Mouse (Mus musculus) fibroblast of lung, adult 2 months (primary cell): ENCODE data around the gene Pdlim1.
"Not testable (repeated sequence)": the region's sequence is repeated elsewhere in the genome, so short reads cannot be mapped to it uniquely, and the experiment has no call there.

Experiments used
- DNase-seq: peaks from one replicate; pipeline ENCODE4 v3.0.0-alpha.2; 2011; ENCODE audit warnings: low read depth

Pdlim1 gene

DNA sequence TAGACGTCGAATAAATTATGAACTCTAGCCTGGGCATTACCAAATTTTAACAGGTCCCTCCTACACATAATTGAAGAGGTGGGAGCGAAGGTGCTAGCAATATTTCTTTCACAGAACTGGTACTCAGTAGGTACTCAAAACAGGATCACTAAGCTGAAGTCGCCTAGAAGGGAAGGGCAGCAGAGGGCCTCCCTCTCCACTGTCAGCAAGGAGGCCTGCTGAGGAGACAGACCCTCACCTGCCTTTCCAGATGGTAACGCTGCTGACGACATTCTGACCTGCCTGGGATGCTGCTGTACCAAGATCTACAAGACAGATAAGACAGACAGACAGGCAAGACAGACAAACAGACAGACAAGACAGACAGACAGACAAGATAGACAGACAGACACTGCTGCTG lies 31.3 kb downstream of the Pdlim1 start:
- no peak for DNase-seq

- DNase-seq = no peak
These were observed 33.3 kb downstream of the Pdlim1 start for GRCm38 (mm10) chr19:40238175-40238850.

- DNase-seq = no peak
These were observed 39.1 kb downstream of the Pdlim1 start for GRCm38 (mm10) chr19:40232560-40232959.

DNA sequence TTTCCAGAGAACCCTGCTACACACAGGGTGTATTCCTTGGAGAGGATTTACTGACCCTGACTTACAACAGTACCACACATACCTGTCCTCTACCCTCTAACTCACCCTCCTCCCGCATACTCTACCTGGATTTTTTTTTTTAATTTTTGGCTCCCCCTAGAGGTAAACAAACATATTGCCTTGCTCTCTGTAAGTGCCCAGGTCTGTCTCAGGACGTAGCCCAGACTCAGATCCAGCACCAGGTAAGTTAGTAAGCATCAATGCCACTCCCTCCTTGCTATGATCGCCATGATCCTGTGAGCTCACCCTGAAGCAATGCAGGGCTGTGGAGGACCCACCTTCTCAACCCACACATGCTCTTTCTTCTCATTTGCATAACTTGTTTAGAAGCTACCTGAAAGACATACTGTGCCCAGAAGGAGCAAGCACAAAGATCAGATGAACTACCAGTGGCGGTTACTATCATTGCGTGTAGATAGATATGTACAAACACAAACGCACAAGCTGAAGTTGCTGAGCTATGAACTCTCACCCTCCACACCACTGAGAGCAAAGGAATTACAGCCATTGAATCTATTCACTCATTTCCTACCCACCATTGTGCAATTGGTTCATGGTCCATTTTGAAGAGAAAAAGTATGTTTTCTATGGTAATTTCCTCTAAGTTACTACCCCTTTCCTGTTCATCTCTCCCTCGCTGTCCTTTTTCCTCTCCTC lies 39.7 kb downstream of the Pdlim1 start:
- no peak for DNase-seq

- DNase-seq = no peak
These were observed 40.4 kb downstream of the Pdlim1 start for GRCm38 (mm10) chr19:40231074-40231738.

DNA sequence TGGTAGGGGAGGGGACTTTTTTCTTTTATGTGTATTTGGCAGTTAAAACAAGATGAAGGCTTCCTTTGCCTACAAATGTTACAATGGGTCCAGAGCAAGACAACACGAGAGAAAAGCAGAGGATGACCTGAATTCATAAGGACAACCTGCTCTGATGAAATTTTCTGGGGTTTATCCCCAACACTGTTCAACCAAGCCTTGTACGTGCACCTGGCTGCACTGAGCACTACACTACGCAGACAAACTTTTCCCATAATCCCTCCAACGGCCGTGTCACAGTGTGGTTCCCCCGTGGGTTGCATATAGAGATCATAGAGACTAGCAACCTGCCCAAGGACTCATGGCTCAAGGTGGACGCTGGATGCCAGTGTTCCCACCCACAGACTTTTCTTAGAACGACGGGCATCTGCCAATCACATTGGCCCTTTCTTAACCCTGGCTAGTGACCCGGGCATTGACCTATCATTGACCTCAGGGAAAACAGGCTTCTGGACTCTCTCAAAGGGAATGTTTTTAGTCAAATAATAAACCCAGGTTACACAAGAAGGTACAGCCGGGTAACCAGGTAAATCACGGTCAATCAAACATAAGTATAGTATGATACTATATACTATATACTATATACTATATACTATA lies 45.0 kb downstream of the Pdlim1 start:
- no peak for DNase-seq

- no peak for DNase-seq
These were observed 45.9 kb downstream of the Pdlim1 start for GRCm38 (mm10) chr19:40225761-40226110.

DNA sequence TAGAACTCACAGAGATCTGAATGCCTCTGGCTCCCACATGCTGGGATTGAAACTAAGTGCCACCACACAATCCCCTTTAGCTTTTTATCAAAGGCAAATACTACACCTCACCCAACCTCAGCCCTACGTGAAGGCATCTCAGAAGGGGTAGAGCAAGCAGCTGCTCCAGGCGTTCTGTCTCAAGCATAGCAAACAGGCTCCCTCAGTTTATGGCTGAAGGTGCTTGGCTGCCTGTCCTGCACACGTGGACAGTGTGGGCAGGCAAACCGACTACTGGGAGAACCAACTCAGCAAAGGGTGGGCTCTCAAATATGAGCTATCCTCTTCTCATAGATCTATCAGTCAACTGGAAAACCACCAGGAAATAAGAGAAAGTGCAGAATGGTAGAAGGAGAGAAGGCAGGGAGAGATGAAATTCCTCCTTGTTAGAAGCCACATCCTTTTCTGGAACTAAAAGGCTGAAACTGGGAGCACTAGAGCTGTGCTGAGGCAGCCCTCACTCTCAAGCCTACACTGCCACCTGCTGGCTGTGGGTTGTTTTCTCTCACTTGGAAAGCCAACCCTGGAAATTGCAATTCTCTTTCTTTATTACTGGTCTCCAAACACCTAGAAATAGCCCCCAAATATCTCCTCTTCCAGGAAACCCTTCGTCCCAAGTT lies 46.4 kb downstream of the Pdlim1 start:
- no peak for DNase-seq

- not testable (repeated sequence) for DNase-seq
These were observed 49.3 kb downstream of the Pdlim1 start for GRCm38 (mm10) chr19:40222307-40222706.

GRCm38 (mm10) chr19:40220878-40221277 lies 50.8 kb downstream of the Pdlim1 start:
- DNase-seq = no peak

DNA sequence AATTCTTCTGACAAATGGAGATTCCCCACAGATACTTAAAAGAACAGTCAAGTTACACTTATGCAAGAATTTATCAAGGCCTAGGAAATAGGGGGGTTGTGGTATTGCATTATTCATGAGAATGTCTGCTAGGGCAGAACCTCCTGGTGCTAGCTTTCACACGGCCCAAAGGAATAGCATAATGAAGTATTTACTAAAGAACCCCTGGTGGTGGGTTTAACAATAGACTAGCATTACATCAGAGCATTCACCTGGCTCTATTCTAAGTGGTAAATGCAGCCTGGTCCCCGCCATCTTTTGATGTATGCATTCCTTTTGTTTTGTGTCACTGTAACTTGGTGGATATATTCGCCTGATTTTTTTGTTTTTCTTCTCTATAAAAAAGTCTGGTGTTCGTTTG lies 68.7 kb downstream of the Pdlim1 start:
- DNase-seq = not testable (repeated sequence)

DNA sequence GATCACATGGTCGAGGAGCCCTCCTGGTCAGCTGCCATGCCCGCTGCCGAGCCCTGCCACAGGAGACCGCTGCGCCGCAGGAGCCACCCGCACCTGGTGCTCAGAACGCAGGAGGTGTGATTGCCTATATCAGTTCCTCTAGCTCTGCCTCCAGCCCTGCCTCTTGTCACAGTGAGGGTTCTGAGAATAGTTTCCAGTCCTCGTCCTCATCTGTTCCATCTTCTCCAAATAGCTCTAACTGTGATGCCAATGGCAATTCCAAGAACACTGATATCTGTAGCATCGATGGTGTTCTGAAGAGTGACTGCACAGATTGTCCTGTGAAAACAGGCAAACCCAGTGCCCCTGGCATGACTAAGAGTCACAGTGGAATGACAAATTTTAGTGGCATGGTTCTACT lies 81.0 kb downstream of the Pdlim1 start:
- DNase-seq = no peak

- DNase-seq = no peak
These were observed 84.5 kb downstream of the Pdlim1 start, which contains the start of gene Cyp2c70 for GRCm38 (mm10) chr19:40187160-40187559. TSS of gene Cyp2c70 (minus strand) at chr19:40187333.

DNA sequence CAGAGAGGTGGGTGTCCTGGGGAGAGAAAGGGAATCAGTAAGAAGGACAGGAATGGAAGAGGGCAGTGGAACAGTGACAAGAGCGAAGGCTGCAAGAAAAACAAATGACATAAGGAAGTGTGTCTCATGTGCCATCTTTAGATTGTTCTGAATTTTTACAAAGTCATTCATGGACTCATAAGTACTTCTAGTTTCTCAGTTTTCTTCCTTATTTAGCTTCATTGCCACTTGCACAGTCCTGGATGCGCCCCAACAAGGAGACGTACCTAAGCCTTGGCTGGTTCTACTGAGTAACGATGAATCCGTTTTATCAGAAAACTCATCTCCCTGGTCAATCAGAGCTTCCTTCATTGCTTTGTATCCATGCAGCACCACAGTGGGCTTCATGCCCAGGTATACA lies 88.0 kb downstream of the Pdlim1 start:
- DNase-seq = no peak

DNA sequence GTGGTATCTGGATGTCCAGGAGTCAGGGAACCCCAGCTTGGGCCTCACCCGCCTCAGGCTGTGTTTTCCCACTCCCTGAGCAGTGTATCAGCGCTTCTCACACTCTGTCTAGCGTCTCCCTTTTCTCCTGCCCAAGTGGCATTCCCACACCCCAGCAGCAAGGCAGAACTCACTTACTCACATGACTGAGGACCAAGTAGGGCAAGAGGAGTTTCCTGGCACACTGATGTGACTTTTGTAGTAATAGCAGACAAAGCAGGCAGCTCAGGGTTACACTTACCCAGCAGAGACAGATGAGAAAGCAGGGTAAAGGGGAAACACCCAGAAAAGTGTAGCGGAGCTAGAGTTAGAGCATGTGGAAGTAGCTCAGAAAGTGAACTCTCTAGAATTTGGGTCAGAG lies 93.3 kb downstream of the Pdlim1 start:
- DNase-seq = no peak
